Mouse (Mus musculus) heart, adult 2 months (tissue): ENCODE data around the gene Cecr2. TPM values are rescaled to one million over a fixed set of nuclear protein-coding genes. Genes with fewer than 3 reads are reported as not detected.
A peak's percentile ranks its signal among the peaks of the same experiment; 100 is the strongest.

Experiments
- DNase-seq, 2 experiments: peaks; one replicate each; pipeline ENCODE4 v3.0.0; 2021
- H3K27ac ChIP-seq: fragments of 200-600 bp; 2 replicates; pipeline ENCODE4 v1.8.1; 2022
- H3K27me3 ChIP-seq: fragments of 200-500 bp; 2 replicates; pipeline ENCODE4 v1.6.1; 2012; ENCODE audit warnings: mild to moderate bottlenecking, low read length, inconsistent platforms, mixed read lengths; ENCODE audit not compliant: control insufficient read depth, insufficient read depth
- H3K36me3 ChIP-seq: fragments of 200-500 bp; 2 replicates; pipeline ENCODE4 v1.6.1; 2012; ENCODE audit warnings: low read length, inconsistent platforms; ENCODE audit not compliant: control insufficient read depth, insufficient read depth
- H3K4me1 ChIP-seq: fragments of 200-500 bp; 2 replicates; pipeline ENCODE4 v1.6.1; 2011; ENCODE audit warnings: low read length; ENCODE audit not compliant: control insufficient read depth, insufficient read depth
- H3K4me3 ChIP-seq: fragments of 200-600 bp; 2 replicates; pipeline ENCODE4 v1.8.1; 2022
- H3K79me2 ChIP-seq: fragments of 200-500 bp; replicated peaks from 2 replicates; pipeline ENCODE4 v1.6.1; 2012; ENCODE audit warnings: mild to moderate bottlenecking, inconsistent platforms, low read length, moderate library complexity, mixed read lengths; ENCODE audit not compliant: control insufficient read depth, insufficient read depth
- H3K9ac ChIP-seq: fragments of 200-500 bp; 2 replicates; pipeline ENCODE4 v1.6.1; 2012; ENCODE audit warnings: low read depth, mild to moderate bottlenecking, control low read depth, inconsistent platforms, low read length, mixed read lengths
- CTCF ChIP-seq: fragments of 200-600 bp; IDR thresholded peaks from 2 replicates; pipeline ENCODE4 v1.8.1; 2022; ENCODE audit warnings: antibody characterized with exemption, mild to moderate bottlenecking, moderate library complexity
- EP300 ChIP-seq: fragments of 200-500 bp; IDR thresholded peaks from 2 replicates; pipeline ENCODE4 v1.6.1; 2011; ENCODE audit warnings: low read depth, low read length, control low read depth; ENCODE audit not compliant: insufficient read depth
- POLR2A ChIP-seq: fragments of 200-500 bp; IDR thresholded peaks from 2 replicates; pipeline ENCODE4 v1.6.1; 2011; ENCODE audit warnings: mild to moderate bottlenecking, low read depth, low read length, control low read depth; ENCODE audit not compliant: insufficient read depth
- WGBS: fragments of 180-500 bp; shearing (Covaris S2); methylation state at CpG from one replicate; pipeline ENCODE4 v1.1.7; 2018; 5-methylcytosine and 5-hydroxymethylcytosine counted together
- intact Hi-C: fragments of 180-260 bp; cut with DNase I; formaldehyde crosslinking; loops from one replicate; pipeline ENCODE4 v1.15.1; 2025
- polyA plus RNA-seq: library from polyadenylated mRNA; depleted of rRNA; stranded (reverse); fragments of >200 nt; gene quantifications from 2 replicates; pipeline ENCODE4 v1.2.3, GENCODE M21; 2012
- total RNA-seq, 2 experiments: library from RNA; stranded (reverse); gene quantifications; 2 replicates each; pipeline ENCODE4 v1.2.3; 2021

Gene Cecr2
- total and polyA plus RNA-seq, 3 experiments: 7.0 to 17.4 (median 12.9) TPM

- Histone ChIP-seq H3K79me2 (no peaks in the 10 kb centered on the region), H3K27ac (no peak overlapping the region), H3K4me1 (no peaks in the 10 kb centered on the region), H3K36me3 (no peaks in the 10 kb centered on the region), H3K27me3 (no peaks in the 10 kb centered on the region), H3K9ac (no peak overlapping the region), H3K4me3 (no peak overlapping the region)
- intact Hi-C loops: no loop called here
- DNase-seq: no peak
- 65% methylated on average over 7 of the region's 7 CpGs for WGBS
- TF ChIP-seq POLR2A (no peak), EP300 (no peak), CTCF (no peak)
These were observed 7.3 kb upstream of the Cecr2 start for GRCm38 (mm10) chr6:120658848-120659247.

GRCm38 (mm10) chr6:120665415-120665815, 754 bp upstream of the Cecr2 start:
- H3K27ac ChIP-seq: peak overlapping the region; percentile 84
- H3K4me1 ChIP-seq: peaks cover 3% of the 10 kb centered on the region; the same call in 1 of the 2 replicates
- intact Hi-C loops: loop anchor here (1.0 to 5.0 kb wide), 5 partner anchors 17 to 126 kb away; no protein-coding TSS in a partner anchor
- DNase-seq: peak; percentile 80 to 83
- H3K9ac ChIP-seq: peak overlapping the region; percentile 61
- WGBS: under 1% methylated on average over 21 of the region's 21 CpGs
- H3K27me3 ChIP-seq: no peaks in the 10 kb centered on the region
- H3K79me2 ChIP-seq: no peaks in the 10 kb centered on the region
- peaks cover 2% of the 10 kb centered on the region for H3K36me3 ChIP-seq
- TF ChIP-seq EP300: 0 out of 2 replicates have a peak, but pooled peaks have one; percentile 50
- no peak for TF ChIP-seq CTCF
- TF ChIP-seq POLR2A: 0 out of 2 replicates have a peak, but pooled peaks have one; percentile 12
- H3K4me3 ChIP-seq: peak overlapping the region; percentile 54

- intact Hi-C loops: loop anchor here (5.0 kb wide), 2 partner anchors 65 to 70 kb away; no protein-coding TSS in a partner anchor
- H3K9ac ChIP-seq: peak overlapping the region; percentile 97
- under 1% methylated on average over 87 of the region's 87 CpGs for WGBS
These were observed 722 bp downstream of the Cecr2 start for GRCm38 (mm10) chr6:120666761-120667421.

GRCm38 (mm10) chr6:120667422-120667781, 1.2 kb downstream of the Cecr2 start:
- H3K27ac ChIP-seq: peak overlapping the region; percentile 98
- peak overlapping the region; percentile 97 for H3K9ac ChIP-seq
- no peaks in the 10 kb centered on the region for H3K27me3 ChIP-seq
- intact Hi-C loops: loop anchor here (5.0 kb wide), 2 partner anchors 65 to 70 kb away; no protein-coding TSS in a partner anchor
- 1% methylated on average over 7 of the region's 7 CpGs for WGBS
- DNase-seq: no peak
- TF ChIP-seq POLR2A (no peak), CTCF (no peak), EP300 (no peak)
- H3K36me3 ChIP-seq: peaks cover 2% of the 10 kb centered on the region
- peak overlapping the region; percentile 92 for H3K4me3 ChIP-seq
- H3K4me1 ChIP-seq: peaks cover 3% of the 10 kb centered on the region; the same call in 1 of the 2 replicates
- no peaks in the 10 kb centered on the region; the same call in 1 of the 2 replicates for H3K79me2 ChIP-seq

More at GRCm38 (mm10) chr6:120666761-120667421, 722 bp downstream of the Cecr2 start:
- TF ChIP-seq EP300: no peak
- no peak for TF ChIP-seq CTCF
- no peak for TF ChIP-seq POLR2A
- Histone ChIP-seq H3K27me3 (no peaks in the 10 kb centered on the region), H3K4me1 (peaks cover 3% of the 10 kb centered on the region; the same call in 1 of the 2 replicates), H3K27ac (peak overlapping the region; percentile 98), H3K4me3 (peak overlapping the region; percentile 92), H3K36me3 (peaks cover 2% of the 10 kb centered on the region), H3K79me2 (no peaks in the 10 kb centered on the region)
- peak; percentile 77 to 80 for DNase-seq

GRCm38 (mm10) chr6:120667911-120668310, 1.7 kb downstream of the Cecr2 start:
- Histone ChIP-seq H3K79me2 (no peaks in the 10 kb centered on the region; the same call in 1 of the 2 replicates), H3K27me3 (no peaks in the 10 kb centered on the region), H3K9ac (peak overlapping the region; percentile 53; the same call in 1 of the 2 replicates), H3K4me1 (peaks cover 3% of the 10 kb centered on the region; the same call in 1 of the 2 replicates), H3K4me3 (peak overlapping the region; percentile 92), H3K36me3 (peaks cover 2% of the 10 kb centered on the region), H3K27ac (peak overlapping the region; percentile 98)
- 19% methylated on average over 7 of the region's 7 CpGs for WGBS
- TF ChIP-seq CTCF (no peak), EP300 (no peak), POLR2A (no peak)
- intact Hi-C loops: loop anchor here (5.0 kb wide), 2 partner anchors 66 to 69 kb away; no protein-coding TSS in a partner anchor
- no peak for DNase-seq

- TF ChIP-seq POLR2A (no peak), CTCF (peak; percentile 66), EP300 (no peak)
- DNase-seq: peak; percentile 26 to 28
- Histone ChIP-seq H3K79me2 (no peaks in the 10 kb centered on the region; the same call in 1 of the 2 replicates), H3K4me1 (peaks cover 4% of the 10 kb centered on the region), H3K36me3 (peaks cover 5% of the 10 kb centered on the region), H3K9ac (no peak overlapping the region), H3K4me3 (no peak overlapping the region), H3K27me3 (no peaks in the 10 kb centered on the region), H3K27ac (no peak overlapping the region)
- intact Hi-C loops: loop anchor here (2.0 kb wide), 1 partner anchor 135 kb away; no protein-coding TSS in a partner anchor
- 40% methylated on average over 5 of the region's 5 CpGs for WGBS
These were observed 8.0 kb downstream of the Cecr2 start for GRCm38 (mm10) chr6:120674121-120674520.
